Mouse (Mus musculus): ENCODE results near the gene Ptma.

GRCm38 (mm10) chr1:86530871-86531546, 4.5 kb downstream of the Ptma start:
- TF ChIP-seq POLR2A (IDR thresholded peaks at IDR 0.05; ENCODE audit: borderline replicate concordance, insufficient read depth, low read length): no peak
- no peak for TF ChIP-seq CTCF (IDR thresholded peaks at IDR 0.05; ENCODE audit: borderline replicate concordance, insufficient read depth, low read depth, low read length)

Measured in cerebellum, adult 2 months (tissue).